Mouse (Mus musculus) layer of hippocampus, adult 11-12 months (tissue): ENCODE results near the gene Dyrk1b.
A peak's percentile ranks its signal among the peaks of the same experiment; 100 is the strongest.
"Not testable (repeated sequence)": the region's sequence is repeated elsewhere in the genome, so short reads cannot be mapped to it uniquely, and the experiment has no call there.

Experiments
- DNase-seq: peaks from one replicate; pipeline ENCODE4 v3.0.0; 2022; ENCODE audit warnings: low spot score

Dyrk1b gene

GRCm38 (mm10) chr7:28179228-28179627 lies at the start of gene Dyrk1b:
Gene Dyrk1b, plus strand, starts transcription at chr7:28179469.
- DNase-seq: peak; percentile 99

- peak; percentile 49 for DNase-seq
These were observed 41.7 kb upstream of the Dyrk1b start for GRCm38 (mm10) chr7:28137613-28138012.

DNA sequence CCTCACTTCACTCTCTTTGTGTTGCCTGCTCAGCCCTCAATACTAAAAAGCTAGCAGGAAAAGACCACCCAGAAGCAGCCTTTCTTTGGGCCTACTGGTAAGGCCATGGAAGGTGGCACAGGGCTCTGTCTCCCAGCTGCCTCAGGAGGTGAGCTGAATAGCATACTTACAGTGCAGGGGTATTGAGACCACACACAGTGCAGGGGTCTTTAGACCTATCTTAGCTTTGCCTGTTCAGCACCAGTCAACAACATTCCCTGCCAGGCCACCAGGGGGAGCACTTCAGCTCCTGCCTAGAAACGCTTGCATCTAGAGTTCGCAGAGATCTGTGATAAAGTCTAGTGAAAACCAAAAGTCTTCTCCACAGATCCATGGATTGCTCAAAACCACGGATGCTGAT lies 31.0 kb upstream of the Dyrk1b start:
- peak; percentile 61 for DNase-seq

- no peak for DNase-seq
These were observed 29.4 kb upstream of the Dyrk1b start for GRCm38 (mm10) chr7:28149841-28150240.

DNA sequence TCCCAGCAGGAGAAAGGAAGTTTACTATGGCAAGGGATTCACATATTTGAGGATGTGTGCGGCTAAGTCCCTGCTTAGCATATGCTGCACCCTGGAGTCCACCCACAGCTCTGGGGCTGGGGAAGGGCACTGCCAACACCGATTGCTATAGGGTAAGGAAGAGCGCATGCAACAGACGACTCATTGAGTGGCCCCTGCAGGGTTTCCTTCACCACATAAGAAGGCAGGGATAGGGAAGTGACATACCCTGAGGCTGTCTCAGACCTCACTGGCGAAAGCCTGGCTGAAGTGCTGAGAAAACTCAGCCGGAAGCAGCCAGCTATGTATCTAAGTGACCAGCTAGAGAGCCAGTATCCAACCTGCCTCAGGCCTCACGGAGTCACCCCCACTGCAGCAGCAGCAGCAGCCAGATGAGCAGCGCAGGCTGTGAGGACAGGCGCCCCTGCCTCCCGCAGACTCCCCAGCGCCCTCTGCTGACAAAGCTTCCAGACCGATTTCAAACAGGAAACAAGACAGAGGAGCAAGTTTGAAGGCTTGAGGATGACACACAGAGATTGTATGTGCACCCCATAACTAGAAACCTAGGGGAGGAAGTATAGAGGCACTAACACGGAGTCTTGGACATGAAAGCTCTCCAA lies 27.6 kb upstream of the Dyrk1b start:
- peak; percentile 42 for DNase-seq

GRCm38 (mm10) chr7:28153595-28153994 lies 25.7 kb upstream of the Dyrk1b start:
- DNase-seq: not testable (repeated sequence)

GRCm38 (mm10) chr7:28159292-28159691 lies 20.0 kb upstream of the Dyrk1b start:
- DNase-seq: no peak

GRCm38 (mm10) chr7:28159893-28160292 lies 19.4 kb upstream of the Dyrk1b start:
- no peak for DNase-seq

- no peak for DNase-seq
These were observed 18.0 kb upstream of the Dyrk1b start for GRCm38 (mm10) chr7:28161163-28161749.

- no peak for DNase-seq
These were observed 13.9 kb upstream of the Dyrk1b start for GRCm38 (mm10) chr7:28165406-28165805.

DNA sequence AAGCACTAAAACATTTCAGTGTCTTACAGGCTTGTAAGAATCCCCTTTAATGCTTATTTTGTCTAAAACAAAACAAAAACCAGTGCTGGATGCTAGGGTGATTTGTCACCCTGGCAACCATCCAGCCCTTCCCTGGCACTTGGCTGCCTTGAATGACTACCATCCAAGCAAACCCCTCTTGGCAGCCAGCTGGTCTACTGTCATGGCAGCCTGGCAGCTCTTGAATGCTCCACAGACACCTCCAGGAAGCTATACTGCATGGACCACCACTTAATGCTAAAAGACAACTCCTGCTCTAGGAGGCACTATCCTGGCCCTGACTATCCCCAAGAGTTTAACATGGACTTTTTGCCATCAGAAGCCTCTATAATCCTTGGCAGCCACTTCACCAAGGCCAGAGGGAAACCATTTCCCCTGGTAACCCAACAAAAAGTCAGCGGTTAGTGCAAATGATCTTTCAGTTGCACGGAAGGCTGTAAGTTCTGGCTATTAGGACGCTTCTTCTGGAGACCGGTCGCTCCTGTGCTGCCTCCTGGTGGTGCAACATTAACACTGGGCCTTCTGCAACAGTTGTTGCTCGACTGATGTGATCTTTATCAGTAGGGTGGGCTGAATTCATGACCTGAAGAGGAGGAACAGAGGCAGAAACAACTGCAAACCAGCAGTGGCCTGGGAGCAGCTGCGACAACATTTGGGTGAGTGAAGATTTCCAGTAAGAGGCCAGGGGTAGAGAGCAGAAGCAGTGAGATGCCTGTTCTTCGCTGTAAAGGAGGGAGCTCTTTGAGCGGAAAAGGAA lies 10.8 kb upstream of the Dyrk1b start:
- DNase-seq: peak; percentile 62

DNA sequence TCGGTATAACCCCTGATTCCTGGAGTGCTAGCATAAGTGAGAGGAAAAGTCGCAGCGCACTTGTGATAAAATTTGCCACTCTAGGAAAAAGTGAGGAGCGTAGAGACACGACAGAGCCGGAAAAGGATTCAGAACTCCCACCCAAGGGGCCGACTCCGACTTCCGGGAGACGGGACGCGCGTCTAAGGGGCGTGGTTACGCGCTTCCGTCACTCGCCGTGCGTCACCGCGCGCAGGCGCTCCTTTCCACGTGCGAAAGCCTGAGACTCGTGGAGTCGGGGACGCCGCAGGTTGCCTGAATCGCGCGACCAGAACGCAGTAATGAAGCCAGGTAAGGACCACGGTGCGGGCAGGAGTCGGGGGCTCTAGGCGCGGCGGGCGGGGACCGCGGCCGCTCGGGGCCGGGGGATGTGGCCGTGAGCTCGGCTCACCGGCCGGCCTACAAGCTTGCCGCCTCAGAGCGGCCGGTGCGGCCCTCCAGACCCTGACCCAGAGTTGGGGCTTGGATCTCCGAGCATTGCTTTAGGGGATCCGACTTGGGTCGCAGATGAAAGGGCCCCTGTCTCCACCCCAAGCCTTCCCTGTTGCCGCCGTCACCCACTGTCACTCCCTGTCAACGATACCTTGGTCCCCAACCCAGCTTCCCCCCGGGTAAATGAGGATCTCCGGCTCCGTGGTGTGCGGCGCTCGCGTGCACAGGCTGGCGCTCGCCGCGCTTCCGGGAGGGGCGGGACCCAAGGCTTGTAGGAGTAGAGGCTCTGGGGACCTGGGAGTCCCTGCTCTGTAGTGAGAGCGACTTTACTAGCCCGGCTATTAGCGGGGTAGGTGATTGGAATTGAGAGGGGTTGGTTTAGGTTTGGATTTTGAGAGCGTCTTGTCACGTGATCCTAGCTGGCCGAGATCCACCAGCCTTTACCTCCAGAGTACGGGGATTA lies 9.5 kb upstream of the Dyrk1b start, which contains the start of gene Fbl:
TSS of gene Fbl (plus strand) at position 222 of the 934 bp plus-strand sequence.
- DNase-seq: peak; percentile 93

GRCm38 (mm10) chr7:28175358-28175757 lies 3.9 kb upstream of the Dyrk1b start:
- DNase-seq: no peak

DNA sequence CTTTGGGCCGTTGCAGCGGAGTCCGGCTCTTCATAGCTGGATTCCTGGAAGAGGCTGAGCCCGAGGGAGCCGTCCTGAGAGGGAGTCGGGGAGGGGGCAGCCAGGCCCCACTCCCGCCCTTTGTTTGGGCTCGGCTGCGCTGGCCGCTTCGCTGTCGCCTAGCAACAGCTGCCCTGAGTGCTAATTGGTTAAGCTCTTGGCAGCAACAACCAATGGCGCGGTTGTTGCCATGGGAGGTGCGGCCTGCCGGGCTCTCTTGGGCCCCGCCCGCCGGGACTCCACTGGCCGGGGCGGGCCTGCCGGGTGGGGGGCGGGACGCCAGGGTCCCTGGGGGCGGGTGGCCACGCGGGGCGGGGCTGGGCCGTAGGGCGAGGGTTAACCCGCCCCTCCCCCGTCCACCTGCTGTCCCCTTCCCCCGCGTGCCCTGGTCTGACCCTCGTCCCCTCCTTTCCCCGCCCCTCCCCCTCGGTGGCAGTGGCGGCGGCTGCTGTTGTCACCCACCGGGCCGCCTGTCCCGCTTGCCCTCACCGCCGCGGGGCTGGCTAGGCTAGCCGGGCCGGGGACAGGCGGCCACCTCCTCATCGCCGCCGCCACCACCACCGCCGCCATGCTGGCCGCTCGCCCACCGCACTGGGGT lies 590 bp downstream of the Dyrk1b start:
- DNase-seq: peak; percentile 95

- DNase-seq: no peak
These were observed 1.6 kb downstream of the Dyrk1b start for GRCm38 (mm10) chr7:28180890-28181289.

GRCm38 (mm10) chr7:28181376-28181775 lies 2.1 kb downstream of the Dyrk1b start:
- DNase-seq: no peak

DNA sequence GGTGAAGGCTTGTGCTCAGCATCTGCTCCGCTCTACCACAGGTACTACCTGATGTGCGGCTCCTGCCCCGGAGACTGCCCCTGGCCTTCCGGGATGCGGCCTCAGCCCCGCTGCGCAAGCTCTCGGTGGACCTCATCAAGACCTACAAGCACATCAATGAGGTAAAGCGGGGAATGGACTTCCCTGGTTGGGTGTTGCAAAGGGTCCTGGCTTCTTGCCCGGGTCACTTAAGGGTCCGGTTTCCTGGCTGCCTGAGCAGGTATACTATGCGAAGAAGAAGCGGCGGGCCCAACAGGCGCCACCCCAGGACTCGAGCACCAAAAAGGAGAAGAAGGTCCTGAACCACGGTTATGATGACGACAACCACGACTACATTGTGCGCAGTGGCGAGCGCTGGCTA lies 3.1 kb downstream of the Dyrk1b start:
- no peak for DNase-seq

DNA sequence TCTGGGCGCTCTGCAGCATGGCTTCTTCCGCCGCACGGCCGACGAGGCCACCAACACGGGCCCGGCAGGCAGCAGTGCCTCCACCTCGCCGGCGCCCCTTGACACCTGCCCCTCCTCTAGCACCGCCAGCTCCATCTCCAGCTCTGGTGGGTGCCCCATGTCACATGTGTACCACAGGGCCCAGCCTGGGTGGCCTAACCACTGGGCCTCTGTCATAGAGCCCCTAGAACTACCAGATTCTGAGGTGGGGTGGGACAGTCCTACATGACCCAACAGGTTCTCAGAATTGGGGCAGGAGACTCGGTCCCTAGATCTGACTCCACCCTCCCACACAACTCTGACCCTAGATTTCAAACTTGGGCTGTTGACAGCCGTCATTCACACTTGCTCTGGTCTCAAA lies 6.6 kb downstream of the Dyrk1b start:
- no peak for DNase-seq

DNA sequence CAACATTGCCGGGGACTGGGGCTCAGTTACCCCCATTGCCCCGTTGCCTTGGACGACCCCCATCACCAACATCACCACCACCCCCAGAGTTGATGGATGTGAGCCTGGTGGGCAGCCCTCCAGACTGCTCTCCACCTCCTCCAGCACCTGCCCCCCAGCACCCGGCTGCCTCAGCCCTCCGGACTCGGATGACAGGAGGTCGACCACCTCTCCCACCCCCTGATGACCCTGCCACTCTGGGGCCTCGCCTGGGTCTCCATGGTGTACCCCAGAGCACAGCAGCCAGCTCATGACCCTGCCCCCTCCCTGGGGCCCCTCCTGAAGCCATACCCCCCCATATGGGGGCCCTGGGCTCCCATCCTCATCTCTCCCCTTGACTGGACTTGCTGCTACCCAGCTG lies 7.4 kb downstream of the Dyrk1b start:
- no peak for DNase-seq

DNA sequence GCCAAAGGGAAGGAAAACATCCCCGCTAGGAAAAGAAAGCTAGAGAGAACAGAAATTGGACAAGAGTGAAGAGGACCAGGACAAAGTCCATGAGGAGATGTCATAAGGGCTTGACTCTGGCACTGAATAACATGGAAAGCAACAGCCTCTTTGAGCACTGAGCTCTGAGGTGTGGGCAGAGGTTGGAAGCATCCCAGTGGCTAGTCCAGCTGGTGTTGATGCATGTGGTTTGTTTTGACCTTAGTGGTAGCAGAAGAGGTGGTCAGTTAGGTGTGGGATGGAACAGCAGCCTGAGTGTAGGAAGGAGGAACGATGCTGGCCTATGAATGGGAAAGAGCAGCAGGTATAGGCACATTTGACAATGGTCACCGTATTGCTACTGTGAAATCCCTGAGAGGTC lies 12.2 kb downstream of the Dyrk1b start:
- no peak for DNase-seq

DNA sequence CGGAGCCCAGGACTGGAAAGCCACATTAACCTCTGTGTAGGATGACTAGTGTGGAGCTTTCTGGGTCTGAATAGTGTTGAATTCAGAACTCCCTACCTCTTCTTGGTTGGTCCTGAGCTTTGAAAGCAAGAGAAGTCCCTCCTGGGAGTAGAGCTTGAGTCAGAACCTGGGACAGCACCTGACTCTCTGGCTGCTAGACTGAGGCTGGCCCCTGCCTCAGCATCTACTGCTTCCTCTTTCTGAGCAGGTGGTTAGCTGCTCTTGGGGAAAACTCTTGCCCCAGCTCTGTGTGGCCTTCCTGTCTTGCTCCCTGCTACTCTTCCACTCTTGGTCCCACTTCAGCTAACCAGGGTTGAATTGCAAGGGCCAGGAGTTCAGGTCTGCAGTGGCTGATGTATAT lies 12.6 kb downstream of the Dyrk1b start:
- DNase-seq: no peak
